Mouse (Mus musculus): ENCODE measurements at regions not wholly inside any gene's neighbourhood (a gene's known extent, or its start where the extent isn't known, plus 50 kb on each side); places are given as distances from the start of the nearest gene placed in this dataset.
A peak's percentile ranks its signal among the peaks of the same experiment; 100 is the strongest.

DNA sequence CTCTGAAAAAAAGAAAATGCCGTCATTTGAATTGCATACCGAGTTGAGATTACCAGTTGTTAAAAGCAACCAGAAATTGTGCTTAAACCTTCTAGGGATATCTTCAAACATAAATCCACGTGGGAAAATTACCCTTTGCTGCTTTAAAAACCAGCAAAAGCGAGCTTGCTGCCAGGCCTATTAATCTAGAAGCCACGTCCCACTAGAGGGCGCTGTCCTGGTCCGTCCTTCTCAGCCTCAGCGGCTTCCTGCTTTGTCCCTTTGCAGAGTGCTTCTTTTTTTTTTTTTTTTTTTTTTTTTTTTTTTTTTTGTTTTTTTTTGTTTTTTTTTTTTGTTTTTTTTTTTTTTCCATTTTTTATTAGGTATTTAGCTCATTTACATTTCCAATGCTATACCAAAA, 173.9 kb downstream of the Cand1 start:
- no peak overlapping the region for H3K27ac ChIP-seq (replicated peaks)
- no peaks in the 10 kb centered on the region for H3K9me3 ChIP-seq (replicated peaks)
- no peaks in the 10 kb centered on the region for H3K27me3 ChIP-seq (replicated peaks)
- ATAC-seq (ENCODE audit: low FRiP score), result peak; percentile 69; the same call in 1 of the 2 replicates
- 0 out of 2 replicates have a peak overlapping the region, but pooled peaks have one; percentile 39 for H3K4me2 ChIP-seq
- H3K4me3 ChIP-seq (replicated peaks), result no peak overlapping the region
- H3K36me3 ChIP-seq, result no peaks in the 10 kb centered on the region
- H3K9ac ChIP-seq (replicated peaks), result no peak overlapping the region
- WGBS, result 25% methylated on average over 8 of the region's 8 CpGs
- H3K4me1 ChIP-seq, result peaks cover 9% of the 10 kb centered on the region

DNA sequence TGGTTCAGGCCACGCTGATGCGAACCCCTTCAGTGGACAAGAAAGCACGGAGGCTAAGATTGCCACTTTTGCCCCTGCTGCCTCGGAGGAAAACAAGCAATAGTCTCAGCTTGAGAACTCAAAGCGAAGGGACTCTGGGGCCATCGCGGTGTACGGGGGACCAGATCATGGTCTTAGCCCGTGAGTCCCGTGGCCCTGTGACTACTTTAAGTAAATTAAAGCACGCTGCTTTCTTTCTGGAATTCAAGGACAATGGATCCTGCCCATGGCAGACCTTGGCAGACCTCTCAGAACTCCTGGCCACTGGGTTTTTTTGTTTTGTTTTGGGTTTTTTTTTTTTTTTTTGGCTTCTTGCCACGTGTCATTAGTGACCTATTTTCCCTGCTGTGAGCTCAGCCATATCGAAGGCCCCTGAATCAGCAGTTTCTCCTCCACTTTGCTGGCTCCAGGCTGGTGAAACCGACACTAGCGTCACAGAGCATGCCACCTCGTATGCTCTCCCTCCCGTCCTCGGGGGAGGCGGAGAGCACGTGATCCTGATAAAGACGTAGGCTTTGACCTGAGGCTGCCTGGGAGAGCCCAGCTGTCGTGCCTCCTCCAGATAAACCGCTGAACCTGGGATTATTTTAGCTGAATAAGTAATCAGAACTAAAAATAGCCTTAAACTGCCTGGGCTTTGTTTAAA, 174.6 kb downstream of the Cand1 start:
- 38% methylated on average over 23 of the region's 23 CpGs for WGBS
- Histone ChIP-seq H3K4me2 (peak overlapping the region; percentile 39), H3K4me3 (replicated peaks) (no peak overlapping the region), H3K27ac (replicated peaks) (no peak overlapping the region), H3K27me3 (replicated peaks) (no peaks in the 10 kb centered on the region), H3K9ac (replicated peaks) (no peak overlapping the region), H3K36me3 (no peaks in the 10 kb centered on the region), H3K4me1 (peaks cover 9% of the 10 kb centered on the region), H3K9me3 (replicated peaks) (no peaks in the 10 kb centered on the region)
- ATAC-seq (ENCODE audit: low FRiP score), result peak; percentile 75; the same call in 1 of the 2 replicates

DNA sequence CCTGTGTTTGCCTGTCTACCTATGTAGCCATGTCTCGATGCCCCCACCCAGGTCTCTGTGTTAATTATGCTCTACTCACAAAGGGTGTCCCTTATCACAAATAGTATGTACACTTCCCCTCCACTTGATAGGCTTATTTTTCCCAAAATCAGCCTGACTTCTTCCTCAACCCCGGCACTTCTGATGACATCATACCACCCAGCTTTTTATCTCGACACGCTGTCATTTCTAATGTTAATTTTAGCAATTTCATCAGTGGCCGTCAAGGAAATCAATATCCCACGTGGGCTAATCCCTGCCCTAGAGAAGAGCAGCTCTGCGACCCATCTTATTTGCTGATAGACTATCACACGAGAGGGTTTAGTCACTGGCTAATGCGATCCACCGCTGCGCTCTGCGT, 175.6 kb downstream of the Cand1 start:
- peaks cover 9% of the 10 kb centered on the region for H3K4me1 ChIP-seq
- H3K27me3 ChIP-seq (replicated peaks), result no peaks in the 10 kb centered on the region
- no peak overlapping the region for H3K4me2 ChIP-seq
- 90% methylated on average over 12 of the region's 12 CpGs for WGBS
- no peaks in the 10 kb centered on the region for H3K36me3 ChIP-seq
- no peak overlapping the region for H3K9ac ChIP-seq (replicated peaks)
- no peak overlapping the region for H3K4me3 ChIP-seq (replicated peaks)
- ATAC-seq (ENCODE audit: low FRiP score), result no peak
- no peaks in the 10 kb centered on the region for H3K9me3 ChIP-seq (replicated peaks)
- H3K27ac ChIP-seq (replicated peaks), result no peak overlapping the region

DNA sequence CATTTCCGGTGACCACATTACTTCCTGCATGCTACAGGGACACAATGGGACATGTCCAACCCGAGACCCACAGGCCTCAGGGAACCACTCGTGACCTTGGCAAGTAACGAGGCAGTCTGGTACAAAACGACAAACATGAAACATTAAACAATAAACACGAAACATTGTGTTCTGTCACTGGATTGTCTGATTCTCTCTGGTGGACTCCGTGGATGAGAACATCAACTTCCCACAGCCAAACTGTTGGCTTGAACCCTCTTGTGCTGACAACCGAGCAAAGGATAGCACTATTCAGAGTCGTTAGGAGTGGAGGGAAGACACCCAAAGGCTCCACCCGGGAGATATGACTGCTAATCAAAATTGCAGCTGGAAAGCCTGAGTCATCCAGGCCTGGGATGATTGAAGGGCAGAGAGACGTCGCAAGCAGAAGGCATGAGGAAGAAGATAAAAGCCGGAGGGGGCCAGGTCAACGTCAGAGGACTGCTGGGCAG, 176.6 kb downstream of the Cand1 start:
- Histone ChIP-seq H3K36me3 (no peaks in the 10 kb centered on the region), H3K9ac (replicated peaks) (no peak overlapping the region), H3K4me1 (peaks cover 9% of the 10 kb centered on the region), H3K4me2 (no peak overlapping the region), H3K27me3 (replicated peaks) (no peaks in the 10 kb centered on the region), H3K4me3 (replicated peaks) (no peak overlapping the region), H3K9me3 (replicated peaks) (no peaks in the 10 kb centered on the region), H3K27ac (replicated peaks) (no peak overlapping the region)
- no peak for ATAC-seq (ENCODE audit: low FRiP score)
- WGBS, result 84% methylated on average over 14 of the region's 14 CpGs

DNA sequence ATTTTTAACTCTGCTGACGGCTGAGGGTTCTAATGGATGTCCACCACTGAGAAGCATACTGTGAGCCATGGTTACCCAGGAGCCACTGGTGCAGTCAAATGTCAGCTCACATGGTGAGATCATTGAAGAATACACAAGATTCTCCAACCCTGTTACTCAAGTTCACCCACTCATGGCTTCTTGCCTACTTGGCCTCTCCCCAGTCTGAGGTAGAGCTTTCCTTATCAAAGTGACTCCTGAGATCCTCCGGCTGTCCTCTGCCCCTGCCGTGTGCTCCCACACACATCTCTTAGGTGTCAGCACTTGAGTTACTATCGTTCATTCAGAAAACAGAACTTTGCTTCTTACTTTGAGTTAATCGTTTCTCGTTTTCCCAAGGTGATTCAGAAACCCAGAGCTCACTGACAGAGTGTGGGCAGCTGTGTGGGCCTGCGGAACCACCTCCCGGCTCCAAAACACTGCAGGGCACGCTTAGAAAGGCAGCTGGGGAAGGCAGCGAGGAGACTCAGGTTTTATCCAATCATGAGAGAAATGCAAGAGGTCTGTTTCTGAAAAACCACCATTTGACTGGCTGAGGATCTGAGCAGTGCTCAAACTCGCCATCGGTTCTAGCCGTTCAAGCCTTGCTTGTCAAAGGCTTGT, 177.8 kb downstream of the Cand1 start:
- H3K27ac ChIP-seq (replicated peaks), result no peak overlapping the region
- H3K4me3 ChIP-seq (replicated peaks), result no peak overlapping the region
- no peak overlapping the region for H3K4me2 ChIP-seq
- H3K4me1 ChIP-seq, result peaks cover 9% of the 10 kb centered on the region
- H3K9me3 ChIP-seq (replicated peaks), result no peaks in the 10 kb centered on the region
- WGBS, result 91% methylated on average over 13 of the region's 13 CpGs
- H3K36me3 ChIP-seq, result no peaks in the 10 kb centered on the region
- no peaks in the 10 kb centered on the region for H3K27me3 ChIP-seq (replicated peaks)
- no peak for ATAC-seq (ENCODE audit: low FRiP score)
- no peak overlapping the region for H3K9ac ChIP-seq (replicated peaks)

DNA sequence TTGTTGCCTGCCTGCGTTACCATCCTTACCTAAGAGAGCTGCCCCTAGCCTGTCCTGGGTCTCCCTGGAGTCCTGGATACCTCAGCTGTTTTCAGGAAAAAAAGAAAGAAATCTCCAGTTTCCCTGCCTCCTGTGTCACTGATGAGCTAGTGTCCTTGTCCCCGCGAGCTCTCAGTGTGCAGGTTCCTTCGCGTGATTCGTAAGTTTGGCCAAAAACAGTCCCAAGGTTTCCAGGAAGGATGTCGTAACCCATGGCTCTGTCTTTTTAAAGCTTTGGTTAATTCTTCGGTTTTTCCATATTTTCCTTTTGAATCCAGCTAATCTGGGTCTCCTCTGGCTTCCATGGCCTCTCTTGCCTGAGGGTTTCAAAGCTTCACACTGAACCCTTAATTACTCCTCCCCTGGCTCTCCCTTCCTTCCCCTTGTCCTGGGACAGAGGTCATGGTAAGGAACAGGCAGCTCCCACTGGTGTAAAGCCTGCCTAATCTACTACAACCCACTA, 178.5 kb downstream of the Cand1 start:
- Histone ChIP-seq H3K36me3 (no peaks in the 10 kb centered on the region), H3K9ac (replicated peaks) (no peak overlapping the region), H3K27me3 (replicated peaks) (no peaks in the 10 kb centered on the region), H3K9me3 (replicated peaks) (no peaks in the 10 kb centered on the region), H3K4me2 (no peak overlapping the region), H3K27ac (replicated peaks) (no peak overlapping the region), H3K4me3 (replicated peaks) (no peak overlapping the region), H3K4me1 (peaks cover 10% of the 10 kb centered on the region)
- no peak for ATAC-seq (ENCODE audit: low FRiP score)
- WGBS, result 95% methylated on average over 8 of the region's 8 CpGs

DNA sequence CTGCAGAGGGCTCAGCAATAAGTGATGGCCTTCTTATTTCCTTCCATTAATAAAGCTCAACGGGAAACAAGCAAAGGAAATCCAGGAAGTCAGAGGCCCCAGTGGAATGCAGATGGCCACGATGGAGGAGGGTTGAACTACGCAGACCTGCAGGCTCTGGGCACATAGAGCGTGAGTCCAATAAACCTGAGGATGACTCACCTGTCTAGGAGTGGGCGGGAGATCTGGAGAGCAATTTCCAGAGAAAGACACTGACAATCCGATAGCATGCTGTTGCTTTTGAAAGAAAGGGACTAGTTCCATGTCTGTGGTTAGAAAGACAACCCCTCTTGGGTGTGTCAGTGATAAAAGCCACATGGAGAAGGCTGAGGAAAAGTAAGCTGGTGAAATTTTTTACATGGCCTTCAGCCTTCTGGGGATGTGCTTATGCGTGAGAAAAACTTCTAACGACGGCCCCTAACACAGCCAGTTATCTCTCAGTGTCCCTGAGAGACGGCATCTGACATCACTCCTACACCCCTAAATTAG, 181.3 kb downstream of the Cand1 start:
- Histone ChIP-seq H3K27ac (replicated peaks) (no peak overlapping the region), H3K27me3 (replicated peaks) (no peaks in the 10 kb centered on the region), H3K4me3 (replicated peaks) (no peak overlapping the region), H3K36me3 (no peaks in the 10 kb centered on the region), H3K4me2 (no peak overlapping the region), H3K4me1 (peaks cover 15% of the 10 kb centered on the region), H3K9me3 (replicated peaks) (no peaks in the 10 kb centered on the region), H3K9ac (replicated peaks) (no peak overlapping the region)
- WGBS, result 80% methylated on average over 10 of the region's 10 CpGs
- no peak for ATAC-seq (ENCODE audit: low FRiP score)

DNA sequence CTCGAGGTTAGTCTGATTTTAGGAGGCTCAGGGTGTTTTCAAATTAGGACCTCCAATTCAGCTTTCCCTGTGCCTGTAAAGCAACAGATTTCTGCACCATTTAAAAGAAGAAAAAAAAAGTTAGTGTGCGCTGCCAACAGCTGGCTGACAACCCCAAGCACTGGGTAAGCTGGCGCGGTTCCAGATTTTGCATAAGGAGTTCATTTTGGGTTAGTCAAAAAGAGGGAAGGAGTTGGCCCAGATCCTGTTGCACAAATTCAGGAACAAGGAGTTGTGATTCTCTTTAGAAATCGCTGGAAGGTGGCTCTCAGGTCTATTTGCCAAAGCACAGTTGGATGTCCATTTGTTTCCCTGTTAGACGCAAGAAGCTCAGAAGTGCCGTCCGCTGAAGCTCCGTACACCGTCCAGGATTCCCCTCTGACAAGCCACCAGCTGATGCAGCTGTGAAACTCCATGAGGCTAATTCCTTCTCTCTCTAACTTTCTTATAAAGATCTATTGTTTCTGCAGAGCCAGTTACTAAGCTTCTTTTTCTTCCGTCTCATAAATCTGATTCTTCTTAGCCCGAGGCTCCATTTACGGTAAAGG, 184.6 kb downstream of the Cand1 start:
- peak; percentile 50; the same call in 1 of the 2 replicates for ATAC-seq (ENCODE audit: low FRiP score)
- H3K4me2 ChIP-seq, result peak overlapping the region; percentile 30
- WGBS, result 39% methylated on average over 13 of the region's 13 CpGs

DNA sequence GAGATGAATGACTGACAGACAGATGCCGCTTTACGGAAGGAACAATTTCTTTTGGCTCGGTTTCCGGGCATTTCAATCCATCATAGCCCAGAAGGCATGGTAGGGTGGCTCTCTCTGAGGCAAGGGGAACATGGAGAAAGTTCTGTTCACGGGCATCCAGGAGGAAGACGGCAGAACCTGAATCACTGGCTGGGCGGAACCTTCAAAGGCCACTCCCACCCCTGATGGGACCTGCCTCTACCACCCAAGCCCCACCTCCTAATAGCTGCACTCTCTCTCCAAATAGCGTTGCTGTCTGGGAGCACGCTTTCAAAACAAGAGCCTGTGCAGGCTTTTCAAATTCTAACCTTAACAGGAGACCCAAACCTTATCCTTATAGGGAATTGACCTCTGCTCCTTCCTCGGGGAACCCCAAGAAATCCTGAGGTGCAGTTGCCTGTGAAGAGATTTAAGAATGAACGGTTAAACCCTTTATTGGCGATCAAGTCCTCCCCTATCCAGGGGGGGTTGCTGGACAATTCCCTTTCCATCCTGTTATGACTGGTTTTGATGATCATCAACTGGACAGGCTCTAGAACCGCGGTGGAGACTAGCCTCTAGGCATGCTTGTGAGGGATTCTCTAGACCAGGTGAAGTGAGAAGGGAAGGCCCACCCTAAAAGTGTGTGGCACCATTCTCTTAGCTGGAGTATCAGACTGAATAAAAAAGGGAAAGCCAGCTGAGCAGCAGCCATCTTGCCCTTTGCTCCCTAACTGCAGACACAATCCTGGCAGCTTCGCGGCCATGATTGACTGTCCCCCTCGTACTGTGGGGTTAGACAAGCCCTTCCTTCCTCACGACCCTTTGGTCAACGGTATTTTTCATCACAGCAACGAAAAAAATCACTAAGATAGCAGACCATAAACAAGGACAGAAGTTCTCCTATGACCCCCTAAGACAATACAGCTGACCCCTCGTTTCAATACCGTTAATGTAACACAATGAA, 184.5 kb upstream of the Dyrk2 start:
- H3K4me2 ChIP-seq, result peak overlapping the region; percentile 30; the same call in 1 of the 2 replicates
- 80% methylated on average over 22 of the region's 22 CpGs for WGBS

More for the DNA sequence above, 184.6 kb downstream of the Cand1 start:
- Histone ChIP-seq H3K36me3 (no peaks in the 10 kb centered on the region), H3K9ac (replicated peaks) (no peak overlapping the region), H3K4me1 (peaks cover 15% of the 10 kb centered on the region), H3K4me3 (replicated peaks) (no peak overlapping the region), H3K27me3 (replicated peaks) (no peaks in the 10 kb centered on the region), H3K9me3 (replicated peaks) (no peaks in the 10 kb centered on the region), H3K27ac (replicated peaks) (no peak overlapping the region)

DNA sequence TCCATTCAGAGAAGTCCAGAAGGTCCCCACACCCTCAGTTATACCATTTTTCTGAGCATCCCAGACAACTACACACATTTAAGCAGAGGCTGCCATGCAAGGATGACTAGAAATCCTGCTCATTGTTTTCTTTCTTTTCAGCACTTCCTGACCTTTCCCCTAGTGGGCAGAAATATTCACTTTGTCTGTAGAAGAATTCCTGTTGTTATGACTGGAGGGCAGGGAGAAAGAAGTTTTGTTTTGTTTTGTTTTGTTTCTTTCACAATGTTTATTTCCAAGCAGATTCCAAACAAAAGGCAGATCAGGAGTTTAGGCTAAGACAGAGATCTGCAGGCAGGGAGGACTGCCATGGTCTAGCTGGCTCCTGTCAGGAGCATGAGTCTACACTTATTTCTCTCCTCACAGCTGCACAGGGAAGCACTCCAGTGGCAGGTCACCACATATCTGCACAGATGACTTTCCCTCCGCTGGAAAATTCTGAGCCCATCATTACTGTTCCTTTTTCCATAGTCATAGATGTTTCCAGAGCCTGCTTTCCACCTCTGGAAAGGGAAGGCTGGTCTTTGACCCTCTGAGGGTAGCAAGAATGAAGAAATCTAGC, 182.5 kb upstream of the Dyrk2 start:
- no peaks in the 10 kb centered on the region for H3K27me3 ChIP-seq (replicated peaks)
- H3K4me2 ChIP-seq, result no peak overlapping the region
- no peak overlapping the region for H3K27ac ChIP-seq (replicated peaks)
- H3K9me3 ChIP-seq (replicated peaks), result no peaks in the 10 kb centered on the region
- H3K4me1 ChIP-seq, result peaks cover 15% of the 10 kb centered on the region
- no peak overlapping the region for H3K9ac ChIP-seq (replicated peaks)
- no peak for ATAC-seq (ENCODE audit: low FRiP score)
- 96% methylated on average over 1 of the region's 1 CpGs for WGBS
- H3K36me3 ChIP-seq, result no peaks in the 10 kb centered on the region
- no peak overlapping the region for H3K4me3 ChIP-seq (replicated peaks)

More for the DNA sequence above, 184.5 kb upstream of the Dyrk2 start:
- H3K4me3 ChIP-seq (replicated peaks), result no peak overlapping the region
- ATAC-seq (ENCODE audit: low FRiP score), result no peak
- no peaks in the 10 kb centered on the region for H3K9me3 ChIP-seq (replicated peaks)
- H3K36me3 ChIP-seq, result no peaks in the 10 kb centered on the region
- peaks cover 15% of the 10 kb centered on the region for H3K4me1 ChIP-seq
- no peak overlapping the region; the same call in 1 of the 2 replicates for H3K27ac ChIP-seq (replicated peaks)
- H3K27me3 ChIP-seq (replicated peaks), result no peaks in the 10 kb centered on the region
- H3K9ac ChIP-seq (replicated peaks), result no peak overlapping the region

Data from neural tube, embryonic 15.5 days (tissue).